Mouse (Mus musculus) splenic B cell, adult 2 months (primary cell): ENCODE results near the gene Htra1.

Source experiments
- DNase-seq: peaks from one replicate; pipeline ENCODE4 v3.0.0-alpha.2; 2011; ENCODE audit warnings: low read depth, low spot score
- H3K27me3 ChIP-seq: 2 replicates; pipeline ENCODE4 v1.6.1; 2012; ENCODE audit warnings: mild to moderate bottlenecking, low read length, moderate library complexity, mixed read lengths; ENCODE audit not compliant: control insufficient read depth, poor library complexity, insufficient read depth, severe bottlenecking
- H3K36me3 ChIP-seq: 2 replicates; pipeline ENCODE4 v1.6.1; 2012; ENCODE audit warnings: mild to moderate bottlenecking, low read length, moderate library complexity, mixed read lengths; ENCODE audit not compliant: control insufficient read depth, poor library complexity, insufficient read depth, severe bottlenecking

Htra1 gene

GRCm38 (mm10) chr7:130985716-130986115, 49.8 kb downstream of the Htra1 start:
- Histone ChIP-seq H3K27me3 (no peaks in the 10 kb centered on the region), H3K36me3 (no peaks in the 10 kb centered on the region)
- DNase-seq = no peak

- no peak for DNase-seq
- Histone ChIP-seq H3K27me3 (no peaks in the 10 kb centered on the region), H3K36me3 (no peaks in the 10 kb centered on the region)
Measured at GRCm38 (mm10) chr7:130988146-130988545, 52.2 kb downstream of the Htra1 start.

GRCm38 (mm10) chr7:130989371-130989770, 53.5 kb downstream of the Htra1 start:
- no peak for DNase-seq
- H3K36me3 ChIP-seq = no peaks in the 10 kb centered on the region
- no peaks in the 10 kb centered on the region for H3K27me3 ChIP-seq

DNA sequence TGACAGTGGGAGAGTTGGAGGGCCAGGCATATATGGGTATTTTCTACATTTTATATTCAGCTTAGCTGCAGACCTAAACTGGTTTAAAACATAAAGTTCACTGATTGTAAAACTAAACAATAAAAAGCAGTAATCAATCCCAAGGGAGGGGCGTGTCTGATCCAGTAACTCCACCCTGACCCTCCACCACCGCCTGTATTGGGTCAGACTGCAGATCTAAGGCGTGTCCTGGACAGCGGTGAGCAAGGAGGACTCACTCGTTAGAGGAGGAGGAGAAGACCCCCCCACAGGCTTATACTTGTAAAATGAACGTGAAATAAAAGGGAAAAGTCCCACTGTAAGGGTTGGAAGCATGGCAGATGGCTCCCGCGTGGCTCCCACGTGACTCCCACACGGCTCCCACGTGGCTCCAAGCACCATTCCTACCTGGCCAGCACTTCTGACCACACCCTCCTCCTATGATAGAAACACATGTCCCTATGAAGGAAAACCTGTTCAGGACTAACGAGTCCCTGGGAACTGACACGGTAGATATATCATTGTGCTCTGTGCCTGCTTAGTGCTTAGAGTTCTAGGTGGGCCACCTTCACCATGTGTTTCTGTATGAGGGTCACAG, 55.4 kb downstream of the Htra1 start:
- H3K36me3 ChIP-seq = no peaks in the 10 kb centered on the region
- H3K27me3 ChIP-seq = no peaks in the 10 kb centered on the region
- no peak for DNase-seq

GRCm38 (mm10) chr7:130993907-130994306, 58.0 kb downstream of the Htra1 start:
- DNase-seq = no peak
- Histone ChIP-seq H3K36me3 (no peaks in the 10 kb centered on the region), H3K27me3 (no peaks in the 10 kb centered on the region)

GRCm38 (mm10) chr7:131001976-131002726, 66.2 kb downstream of the Htra1 start:
- Histone ChIP-seq H3K36me3 (no peaks in the 10 kb centered on the region), H3K27me3 (no peaks in the 10 kb centered on the region)
- no peak for DNase-seq

DNA sequence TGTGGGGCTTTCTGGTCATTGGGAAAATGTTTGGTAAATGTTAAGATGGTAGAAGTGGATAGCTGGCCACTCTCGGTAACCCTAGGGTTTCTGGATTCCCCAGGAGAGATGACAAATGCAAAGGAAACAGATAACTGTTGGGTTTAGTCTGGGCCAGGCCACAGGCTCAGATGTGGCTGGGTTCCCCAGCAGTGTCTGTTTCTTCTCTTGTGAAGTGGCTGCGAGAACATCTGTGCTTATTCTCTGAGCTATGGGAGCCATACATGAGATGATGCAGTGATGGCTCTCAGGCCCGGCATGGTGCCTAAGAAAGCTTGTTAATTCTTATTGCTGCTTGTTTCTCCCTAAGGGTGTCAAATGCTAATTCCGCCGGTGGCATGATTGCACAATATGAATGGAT, 68.2 kb downstream of the Htra1 start:
- no peak for DNase-seq
- Histone ChIP-seq H3K27me3 (no peaks in the 10 kb centered on the region), H3K36me3 (no peaks in the 10 kb centered on the region)

DNA sequence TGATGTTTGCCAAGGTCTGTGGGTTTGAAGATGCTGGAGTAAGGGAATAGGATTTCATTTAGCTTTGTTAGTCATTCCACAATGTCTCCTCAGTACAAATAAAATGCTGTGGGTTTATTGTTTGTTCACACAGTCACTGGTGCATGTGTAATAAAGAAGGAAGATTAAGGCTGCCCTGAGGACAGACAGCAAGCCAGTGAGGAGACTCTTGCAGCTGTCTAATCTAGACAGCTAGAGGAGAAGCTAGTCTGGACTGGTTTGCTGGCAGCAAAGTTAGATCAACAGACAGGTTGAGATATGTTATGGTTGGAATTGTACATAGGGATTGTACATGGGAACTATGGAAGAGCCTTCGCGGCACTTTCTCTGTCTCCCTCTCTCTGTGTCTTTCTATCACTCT, 71.3 kb downstream of the Htra1 start:
- no peak for DNase-seq
- H3K27me3 ChIP-seq = no peaks in the 10 kb centered on the region
- H3K36me3 ChIP-seq = no peaks in the 10 kb centered on the region

- no peak for DNase-seq
- Histone ChIP-seq H3K36me3 (no peaks in the 10 kb centered on the region), H3K27me3 (no peaks in the 10 kb centered on the region)
Measured at GRCm38 (mm10) chr7:131009178-131009577, 73.3 kb downstream of the Htra1 start.

DNA sequence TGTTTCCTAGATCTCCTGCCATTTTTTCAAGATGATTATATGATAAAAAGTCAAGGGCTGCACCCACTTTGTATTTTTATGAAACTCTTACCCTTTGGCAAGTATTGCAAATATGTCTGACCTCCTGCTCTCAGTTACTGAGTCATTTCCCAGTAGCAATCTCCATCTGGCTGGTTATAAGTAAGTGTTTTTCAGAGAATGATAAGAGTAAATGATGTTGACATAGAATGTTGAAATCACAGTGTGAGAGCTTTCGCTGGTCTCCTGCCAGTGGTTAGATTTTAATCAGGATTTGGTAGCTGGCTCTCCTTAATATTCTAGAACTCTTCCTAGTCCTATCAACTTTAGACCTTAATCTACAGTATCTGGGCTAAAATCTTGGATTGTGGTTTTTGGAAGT, 76.0 kb downstream of the Htra1 start:
- Histone ChIP-seq H3K36me3 (no peaks in the 10 kb centered on the region), H3K27me3 (no peaks in the 10 kb centered on the region)
- no peak for DNase-seq

- H3K27me3 ChIP-seq = no peaks in the 10 kb centered on the region
- H3K36me3 ChIP-seq = no peaks in the 10 kb centered on the region
- DNase-seq = no peak
Measured at GRCm38 (mm10) chr7:131019181-131019580, 83.3 kb downstream of the Htra1 start.

- Histone ChIP-seq H3K27me3 (no peaks in the 10 kb centered on the region), H3K36me3 (no peaks in the 10 kb centered on the region)
- DNase-seq = no peak
Measured at GRCm38 (mm10) chr7:131024807-131025206, 88.9 kb downstream of the Htra1 start.

GRCm38 (mm10) chr7:131027557-131027956, 91.6 kb downstream of the Htra1 start:
- DNase-seq = no peak
- Histone ChIP-seq H3K36me3 (no peaks in the 10 kb centered on the region), H3K27me3 (no peaks in the 10 kb centered on the region)

GRCm38 (mm10) chr7:131031755-131032154, 95.8 kb downstream of the Htra1 start, which contains the start of gene Dmbt1:
TSS of gene Dmbt1 (plus strand) at chr7:131032053.
- DNase-seq = no peak
- no peaks in the 10 kb centered on the region for H3K27me3 ChIP-seq

More at GRCm38 (mm10) chr7:131031755-131032154, 95.8 kb downstream of the Htra1 start, which contains the start of gene Dmbt1:
- no peaks in the 10 kb centered on the region for H3K36me3 ChIP-seq
